Mouse (Mus musculus): ENCODE data around the gene Olfr309. TPM values are rescaled to one million over a fixed set of nuclear protein-coding genes. Genes with fewer than 3 reads are reported as not detected.

Olfr309 gene
- polyA plus RNA-seq, 1 experiment from 2014 or later, result not detected

Small RNA genes lying within 50 kb of the gene (microRNA-seq; reads per million reads assigned to microRNA genes)
- not detected for gene Gm23192

Other genes with a start within 250 kb of the Olfr309 start
- not detected in 2 replicates for gene Vmn2r75, start 141.9 kb downstream of the Olfr309 start, polyA plus RNA-seq (2015; fragmentation: Nextera tagmentation; extraction: Ambion mirVana)
- not detected in 2 replicates for gene Vmn2r76, start 67.4 kb downstream of the Olfr309 start, polyA plus RNA-seq (2015; fragmentation: Nextera tagmentation; extraction: Ambion mirVana)
- not detected in 2 replicates for gene Olfr310, start 36.5 kb downstream of the Olfr309 start, polyA plus RNA-seq (2015; fragmentation: Nextera tagmentation; extraction: Ambion mirVana)
- not detected in 2 replicates for gene Olfr308, start 11.9 kb upstream of the Olfr309 start, polyA plus RNA-seq (2015; fragmentation: Nextera tagmentation; extraction: Ambion mirVana)
- gene Olfr307, start 23.9 kb upstream of the Olfr309 start, polyA plus RNA-seq (2015; fragmentation: Nextera tagmentation; extraction: Ambion mirVana), result not detected in 2 replicates
- not detected in 2 replicates for gene Olfr305, start 53.2 kb upstream of the Olfr309 start, polyA plus RNA-seq (2015; fragmentation: Nextera tagmentation; extraction: Ambion mirVana)
- not detected in 2 replicates for gene Olfr304, start 73.0 kb upstream of the Olfr309 start, polyA plus RNA-seq (2015; fragmentation: Nextera tagmentation; extraction: Ambion mirVana)
- not detected in 2 replicates for gene Olfr303, start 84.1 kb upstream of the Olfr309 start, polyA plus RNA-seq (2015; fragmentation: Nextera tagmentation; extraction: Ambion mirVana)
- not detected in 2 replicates for gene Olfr301, start 90.1 kb upstream of the Olfr309 start, polyA plus RNA-seq (2015; fragmentation: Nextera tagmentation; extraction: Ambion mirVana)
- not detected in 2 replicates for gene Olfr299, start 146.2 kb upstream of the Olfr309 start, polyA plus RNA-seq (2015; fragmentation: Nextera tagmentation; extraction: Ambion mirVana)
- gene Olfr298, start 178.8 kb upstream of the Olfr309 start, polyA plus RNA-seq (2015; fragmentation: Nextera tagmentation; extraction: Ambion mirVana), result not detected in 2 replicates
- gene Olfr297, start 206.3 kb upstream of the Olfr309 start, polyA plus RNA-seq (2015; fragmentation: Nextera tagmentation; extraction: Ambion mirVana), result not detected in 2 replicates